Mouse (Mus musculus) embryonic facial prominence, embryonic 11.5 days (tissue): ENCODE measurements around the gene 0610012G03Rik. TPM values are rescaled to one million over a fixed set of nuclear protein-coding genes. Genes with fewer than 3 reads are reported as not detected.

Experiments
- ATAC-seq: fragments of 200-750 bp; cut with Nextera tagmentation; replicated peaks from 2 replicates; pipeline ENCODE4 v1.8.0; 2017; ENCODE audit warnings: low read depth; ENCODE audit not compliant: insufficient number of reproducible peaks, low FRiP score, low TSS enrichment
- DNase-seq: peaks from one replicate; pipeline ENCODE4 v3.0.0-alpha.2; 2015; ENCODE audit warnings: low spot score
- H3K27ac ChIP-seq: fragments of 300-500 bp; sonication (generic); replicated peaks from 2 replicates; pipeline ENCODE4 v1.5.1; 2014; ENCODE audit warnings: mild to moderate bottlenecking, low read depth, low read length, control low read depth
- H3K27me3 ChIP-seq: fragments of 300-500 bp; sonication (generic); 2 replicates; pipeline ENCODE4 v1.6.1; 2014; ENCODE audit warnings: mild to moderate bottlenecking, low read length, moderate library complexity, mixed read lengths; ENCODE audit not compliant: control insufficient read depth, insufficient read depth
- H3K36me3 ChIP-seq: fragments of 300-500 bp; sonication (generic); replicated peaks from 2 replicates; pipeline ENCODE4 v1.6.1; 2014; ENCODE audit warnings: low read depth, mild to moderate bottlenecking, low read length, moderate library complexity, mixed read lengths; ENCODE audit not compliant: control insufficient read depth, insufficient read depth
- H3K4me1 ChIP-seq: fragments of 300-500 bp; sonication (generic); 2 replicates; pipeline ENCODE4 v1.6.1; 2014; ENCODE audit warnings: low read length, mixed read lengths; ENCODE audit not compliant: control insufficient read depth, insufficient read depth
- H3K4me2 ChIP-seq: fragments of 300-500 bp; sonication (generic); 2 replicates; pipeline ENCODE4 v1.6.1; 2014; ENCODE audit warnings: low read depth, mild to moderate bottlenecking, control low read depth, low read length, moderate library complexity
- H3K4me3 ChIP-seq: fragments of 300-500 bp; sonication (generic); 2 replicates; pipeline ENCODE4 v1.5.1; 2014; ENCODE audit warnings: low read depth, low read length, control low read depth
- H3K9ac ChIP-seq: fragments of 300-500 bp; sonication (generic); replicated peaks from 2 replicates; pipeline ENCODE4 v1.6.1; 2014; ENCODE audit warnings: mild to moderate bottlenecking, control low read depth, low read length
- H3K9me3 ChIP-seq: fragments of 300-500 bp; sonication (generic); replicated peaks from 2 replicates; pipeline ENCODE4 v1.6.1; 2016; ENCODE audit warnings: mild to moderate bottlenecking, low read length, inconsistent platforms, mixed read lengths; ENCODE audit not compliant: control insufficient read depth
- WGBS: fragments of 180-500 bp; shearing (Covaris S2); extraction: QIAGEN DNeasy Blood & Tissue Kit; methylation state at CpG from one replicate; pipeline ENCODE4 v1.1.7; 2014; 5-methylcytosine and 5-hydroxymethylcytosine counted together
- polyA plus RNA-seq: library from polyadenylated mRNA; unstranded; fragments of >200 nt; fragmentation: Nextera tagmentation; extraction: Ambion mirVana; gene quantifications from 2 replicates; pipeline ENCODE4 v1.2.1, GENCODE M21; 2014

The 0610012G03Rik gene
- polyA plus RNA-seq: 86.6 and 90.6 TPM in 2 replicates

GRCm38 (mm10) chr16:31948345-31948774 is at the start of gene 0610012G03Rik, which contains the start of gene Ncbp2:
TSS of gene 0610012G03Rik (minus strand) at chr16:31948494.
TSS of gene Ncbp2 (plus strand) at chr16:31948513.
- DNase-seq: peak; percentile 98
- Histone ChIP-seq H3K27ac (peak within 1 kb of the TSS; percentile 65), H3K36me3 (no peaks in the 10 kb centered on the region), H3K9ac (peak within 1 kb of the TSS; percentile 92), H3K4me2 (peak within 1 kb of the TSS; percentile 76), H3K4me1 (no peaks in the 10 kb centered on the region), H3K9me3 (no peaks in the 10 kb centered on the region), H3K27me3 (no peaks in the 10 kb centered on the region), H3K4me3 (peak within 1 kb of the TSS; percentile 90)
- WGBS: under 1% methylated on average over 47 of the region's 55 CpGs
- ATAC-seq: peak; percentile 86

- Histone ChIP-seq H3K9ac (no peak overlapping the region), H3K27me3 (no peaks in the 10 kb centered on the region), H3K4me2 (no peak overlapping the region), H3K27ac (no peak overlapping the region), H3K4me3 (no peak overlapping the region), H3K9me3 (no peaks in the 10 kb centered on the region), H3K36me3 (no peaks in the 10 kb centered on the region), H3K4me1 (no peaks in the 10 kb centered on the region)
- ATAC-seq (no peak), DNase-seq (no peak)
- WGBS: 90% methylated on average over 5 of the region's 5 CpGs
These were observed 48.1 kb upstream of the 0610012G03Rik start for GRCm38 (mm10) chr16:31996371-31996770.

- H3K4me2 ChIP-seq: no peak overlapping the region
- no peak overlapping the region for H3K9ac ChIP-seq
- DNase-seq: no peak
- H3K27ac ChIP-seq: no peak overlapping the region
- no peak overlapping the region for H3K4me3 ChIP-seq
- no peak for ATAC-seq
- H3K9me3 ChIP-seq: no peaks in the 10 kb centered on the region
- no peaks in the 10 kb centered on the region for H3K4me1 ChIP-seq
- H3K27me3 ChIP-seq: no peaks in the 10 kb centered on the region
- no peaks in the 10 kb centered on the region; the same call in 1 of the 2 replicates for H3K36me3 ChIP-seq
These were observed 45.7 kb upstream of the 0610012G03Rik start for GRCm38 (mm10) chr16:31993946-31994345.

GRCm38 (mm10) chr16:31993195-31993594 is 44.9 kb upstream of the 0610012G03Rik start:
- Histone ChIP-seq H3K27ac (no peak overlapping the region), H3K4me3 (no peak overlapping the region), H3K9ac (no peak overlapping the region), H3K4me2 (no peak overlapping the region), H3K27me3 (no peaks in the 10 kb centered on the region), H3K9me3 (no peaks in the 10 kb centered on the region), H3K36me3 (no peaks in the 10 kb centered on the region; the same call in 1 of the 2 replicates), H3K4me1 (no peaks in the 10 kb centered on the region)
- WGBS: 96% methylated on average over 4 of the region's 4 CpGs
- DNase-seq (no peak), ATAC-seq (no peak)

GRCm38 (mm10) chr16:31992039-31992438 is 43.7 kb upstream of the 0610012G03Rik start:
- DNase-seq (no peak), ATAC-seq (no peak)
- H3K4me3 ChIP-seq: no peak overlapping the region
- no peak overlapping the region for H3K4me2 ChIP-seq
- no peaks in the 10 kb centered on the region for H3K27me3 ChIP-seq
- WGBS: 54% methylated on average over 1 of the region's 1 CpGs
- no peak overlapping the region for H3K9ac ChIP-seq
- H3K4me1 ChIP-seq: no peaks in the 10 kb centered on the region
- H3K9me3 ChIP-seq: no peaks in the 10 kb centered on the region
- no peak overlapping the region for H3K27ac ChIP-seq
- H3K36me3 ChIP-seq: no peaks in the 10 kb centered on the region; the same call in 1 of the 2 replicates

GRCm38 (mm10) chr16:31980946-31981345 is 32.7 kb upstream of the 0610012G03Rik start:
- DNase-seq (no peak), ATAC-seq (no peak)
- Histone ChIP-seq H3K4me3 (no peak overlapping the region), H3K27ac (no peak overlapping the region), H3K27me3 (no peaks in the 10 kb centered on the region), H3K36me3 (no peaks in the 10 kb centered on the region; the same call in 1 of the 2 replicates), H3K9ac (no peak overlapping the region), H3K4me2 (no peak overlapping the region), H3K4me1 (no peaks in the 10 kb centered on the region), H3K9me3 (no peaks in the 10 kb centered on the region)
- 81% methylated on average over 5 of the region's 5 CpGs for WGBS

- ATAC-seq (no peak), DNase-seq (no peak)
- Histone ChIP-seq H3K27me3 (no peaks in the 10 kb centered on the region), H3K27ac (no peak overlapping the region), H3K9me3 (no peaks in the 10 kb centered on the region), H3K4me2 (no peak overlapping the region), H3K4me1 (no peaks in the 10 kb centered on the region), H3K4me3 (no peak overlapping the region), H3K36me3 (no peaks in the 10 kb centered on the region; the same call in 1 of the 2 replicates), H3K9ac (no peak overlapping the region)
- WGBS: 95% methylated on average over 3 of the region's 3 CpGs
These were observed 31.2 kb upstream of the 0610012G03Rik start for GRCm38 (mm10) chr16:31979501-31979900.

GRCm38 (mm10) chr16:31975258-31975657 is 27.0 kb upstream of the 0610012G03Rik start:
- H3K27me3 ChIP-seq: no peaks in the 10 kb centered on the region
- ATAC-seq (no peak), DNase-seq (no peak)
- H3K27ac ChIP-seq: no peak overlapping the region
- 80% methylated on average over 4 of the region's 4 CpGs for WGBS
- no peaks in the 10 kb centered on the region for H3K4me1 ChIP-seq
- H3K4me2 ChIP-seq: no peak overlapping the region
- H3K4me3 ChIP-seq: no peak overlapping the region
- no peak overlapping the region for H3K9ac ChIP-seq
- no peaks in the 10 kb centered on the region for H3K9me3 ChIP-seq
- H3K36me3 ChIP-seq: no peaks in the 10 kb centered on the region; the same call in 1 of the 2 replicates
